ENCODE assay signal across 9 mouse cellular contexts in genomic region chr8:95099009-95099408, GRCm38 (mm10). TPM values are rescaled to one million over a fixed set of nuclear protein-coding genes. Genes with fewer than 3 reads are reported as not detected.
DNase-seq lines count a peak whose midpoint lies in the region; ATAC-seq and TF ChIP-seq lines count a peak whose summit lies in the region.
"Had no signal": no experiment of that assay in that cellular context is flagged by ENCODE, and none has a peak within 500 bp of the region (broad histone marks: within the 10 kb centered on the region; RNA-seq: fewer than 3 reads in every experiment).

No protein-coding gene starts in this region.

- H3K9me3 ChIP-seq in embryonic facial prominence, embryonic 11.5 days (replicated peaks; ENCODE audit: control insufficient read depth, low read length): no peaks in the 10 kb centered on the region
- H3K9me3 ChIP-seq in heart, embryonic 15.5 days (replicated peaks): no peaks in the 10 kb centered on the region
- no peaks in the 10 kb centered on the region for H3K9me3 ChIP-seq in lung, embryonic 16.5 days (ENCODE audit: control insufficient read depth, low read length)

- no peaks in the 10 kb centered on the region for H3K27me3 ChIP-seq in C2C12 (ENCODE audit: control insufficient read depth, insufficient read depth, insufficient read length)
- no peaks in the 10 kb centered on the region for H3K27me3 ChIP-seq in embryonic facial prominence, embryonic 11.5 days (ENCODE audit: control insufficient read depth, insufficient read depth, low read length)
- no peaks in the 10 kb centered on the region for H3K27me3 ChIP-seq in heart, embryonic 15.5 days
- H3K27me3 ChIP-seq in lung, embryonic 16.5 days (ENCODE audit: control insufficient read depth, insufficient read depth, low read depth, low read length): no peaks in the 10 kb centered on the region

- no peaks in the 10 kb centered on the region for H3K4me1 ChIP-seq in embryonic facial prominence, embryonic 11.5 days (ENCODE audit: control insufficient read depth, insufficient read depth, low read length)
- H3K4me1 ChIP-seq in heart, embryonic 15.5 days (replicated peaks): peaks cover under 1% of the 10 kb centered on the region
- no peaks in the 10 kb centered on the region for H3K4me1 ChIP-seq in lung, embryonic 16.5 days (replicated peaks; ENCODE audit: control insufficient read depth, insufficient read depth, low read length)

- 30% methylated on average over 5 of the region's 5 CpGs for WGBS in embryonic facial prominence, embryonic 11.5 days
- WGBS in heart, embryonic 15.5 days: 22% methylated on average over 5 of the region's 5 CpGs
- 30% methylated on average over 5 of the region's 5 CpGs for WGBS in lung, embryonic 16.5 days

- no peaks in the 10 kb centered on the region for H3K79me2 ChIP-seq in C2C12 (ENCODE audit: control insufficient read depth, insufficient read depth)

- DNase-seq in adrenal gland, adult 8-10 months: peak; percentile 76
- peak; percentile 68 for DNase-seq in embryonic facial prominence, embryonic 11.5 days (ENCODE audit: low spot score)
- peak; percentile 80 to 85 for DNase-seq in kidney, postnatal 25 days
- DNase-seq in ovary, postnatal 36 days (ENCODE audit: low spot score): peak; percentile 75
- DNase-seq in urinary bladder, postnatal 25 days (ENCODE audit: low spot score): peak; percentile 61

- H3K4me3 ChIP-seq in C2C12 (ENCODE audit: insufficient read depth, poor library complexity, severe bottlenecking): no peak overlapping the region
- H3K4me3 ChIP-seq in embryonic facial prominence, embryonic 11.5 days (ENCODE audit: low read depth, low read length): no peak overlapping the region
- H3K4me3 ChIP-seq in heart, embryonic 15.5 days: no peak overlapping the region
- no peak overlapping the region for H3K4me3 ChIP-seq in lung, embryonic 16.5 days (ENCODE audit: low read length)
- H3K4me3 ChIP-seq: erythroblast, embryonic 14.5 days had no signal

- peaks cover 19% of the 10 kb centered on the region for H3K36me3 ChIP-seq in C2C12 (ENCODE audit: control insufficient read depth, insufficient read depth)
- no peaks in the 10 kb centered on the region; the same call in none of the 2 replicates for H3K36me3 ChIP-seq in embryonic facial prominence, embryonic 11.5 days (replicated peaks; ENCODE audit: control insufficient read depth, insufficient read depth, low read depth, low read length)
- peaks cover 39% of the 10 kb centered on the region for H3K36me3 ChIP-seq in heart, embryonic 15.5 days
- peaks cover 30% of the 10 kb centered on the region for H3K36me3 ChIP-seq in lung, embryonic 16.5 days (ENCODE audit: control insufficient read depth, insufficient read depth, low read length)

- H3K27ac ChIP-seq in embryonic facial prominence, embryonic 11.5 days (replicated peaks; ENCODE audit: low read depth, low read length): no peak overlapping the region
- no peak overlapping the region for H3K27ac ChIP-seq in heart, embryonic 15.5 days
- no peak overlapping the region for H3K27ac ChIP-seq in lung, embryonic 16.5 days (ENCODE audit: low read length)

- no peak overlapping the region for H3K9ac ChIP-seq in embryonic facial prominence, embryonic 11.5 days (replicated peaks; ENCODE audit: low read length)
- no peak overlapping the region for H3K9ac ChIP-seq in heart, embryonic 15.5 days
- H3K9ac ChIP-seq in lung, embryonic 16.5 days (ENCODE audit: low read length): no peak overlapping the region

- H3ac ChIP-seq in C2C12 (ENCODE audit: control insufficient read depth, insufficient read length, low read depth): no peak overlapping the region

- no peak for ATAC-seq in embryonic facial prominence, embryonic 11.5 days (replicated peaks; ENCODE audit: insufficient number of reproducible peaks, low FRiP score, low TSS enrichment, low read depth)
- 0 out of 2 replicates have a peak, but pooled peaks have one; percentile 13 for ATAC-seq in heart, embryonic 15.5 days (replicated peaks; ENCODE audit: insufficient number of reproducible peaks, insufficient read depth, low FRiP score, low read depth)
- peak; percentile 47; the same call in 1 of the 2 replicates for ATAC-seq in lung, embryonic 16.5 days (ENCODE audit: low read depth)

- peak; percentile 94 for TF ChIP-seq CTCF in C2C12 (IDR thresholded peaks at IDR 0.05; ENCODE audit: control insufficient read depth, insufficient read depth, insufficient read length)

- H3K79me3 ChIP-seq in C2C12 (ENCODE audit: low read depth): no peaks in the 10 kb centered on the region

- H3K4me2 ChIP-seq in embryonic facial prominence, embryonic 11.5 days (ENCODE audit: low read depth, low read length): no peak overlapping the region
- no peak overlapping the region for H3K4me2 ChIP-seq in heart, embryonic 15.5 days
- H3K4me2 ChIP-seq in lung, embryonic 16.5 days (ENCODE audit: low read depth, low read length): no peak overlapping the region

TF ChIP-seq in C2C12, 6 proteins besides CTCF, POLR2A, EP300 and RAD21:
- TF ChIP-seq USF1 (IDR thresholded peaks at IDR 0.05; ENCODE audit: low read depth) (no peak), FOSL1 (IDR thresholded peaks at IDR 0.05; ENCODE audit: insufficient read depth, low read length, poor library complexity, severe bottlenecking) (no peak), MAX (IDR thresholded peaks at IDR 0.05) (no peak), MYOG (IDR thresholded peaks at IDR 0.05; ENCODE audit: control insufficient read depth, extremely low read depth, insufficient read length) (no peak), MYOD1 (IDR thresholded peaks at IDR 0.05; ENCODE audit: control insufficient read depth, insufficient read length, low read depth) (no peak), CEBPB (IDR thresholded peaks at IDR 0.05; ENCODE audit: low read depth) (no peak)

RNA-seq across cellular contexts. Expression of gene Katnb1, which starts 18.0 kb away (rescaled TPM):
- polyA plus RNA-seq in C2C12 (2012; fragmentation: generic; extraction: Trizol): 23.7 TPM
- 10 to 100 TPM; 13.8 to 23.6 (median 16.1) TPM for total RNA-seq in adrenal gland, adult 8-10 months (2022)
- polyA plus RNA-seq in embryonic facial prominence, embryonic 11.5 days (2014; fragmentation: Nextera tagmentation; extraction: Ambion mirVana): 21.6 and 25.7 TPM in 2 replicates
- 15.3 and 19.8 TPM in 2 replicates for polyA plus RNA-seq in heart, embryonic 15.5 days (2015; fragmentation: Nextera tagmentation; extraction: Ambion mirVana)
- 22.5 and 23.6 TPM in 2 replicates for polyA plus RNA-seq in lung, embryonic 16.5 days (2015; fragmentation: Nextera tagmentation; extraction: Ambion mirVana)

RNA-seq across cellular contexts. Expression of gene Drc7, which starts 44.1 kb away (rescaled TPM):
- 0.09 TPM for polyA plus RNA-seq in C2C12 (2012; fragmentation: generic; extraction: Trizol)
- total RNA-seq in adrenal gland, adult 8-10 months (2022): not detected
- polyA plus RNA-seq in embryonic facial prominence, embryonic 11.5 days (2014; fragmentation: Nextera tagmentation; extraction: Ambion mirVana): not detected in 2 replicates
- polyA plus RNA-seq in heart, embryonic 15.5 days (2015; fragmentation: Nextera tagmentation; extraction: Ambion mirVana): 0.04 and 0.47 TPM in 2 replicates
- polyA plus RNA-seq in lung, embryonic 16.5 days (2015; fragmentation: Nextera tagmentation; extraction: Ambion mirVana): 1.5 and 2.7 TPM in 2 replicates
- polyA plus RNA-seq: erythroblast, embryonic 14.5 days had no signal
